Mouse (Mus musculus) G1E (cell line): ENCODE data around the gene Wdr44.

ENCODE experiments used
- CTCF ChIP-seq: IDR thresholded peaks from 2 replicates; pipeline ENCODE4 v1.5.1; 2012; ENCODE audit warnings: low read depth, low read length, inconsistent platforms, mixed read lengths
- POLR2AphosphoS5 ChIP-seq: IDR thresholded peaks from 2 replicates; pipeline ENCODE4 v1.6.1; 2012; ENCODE audit warnings: low read depth, low read length, inconsistent platforms; ENCODE audit not compliant: insufficient replicate concordance
- TAL1 ChIP-seq: conservative IDR thresholded peaks from 2 replicates; pipeline ENCODE4 v1.6.1; 2012; ENCODE audit warnings: low read depth, low read length, inconsistent platforms, mixed read lengths

DNA sequence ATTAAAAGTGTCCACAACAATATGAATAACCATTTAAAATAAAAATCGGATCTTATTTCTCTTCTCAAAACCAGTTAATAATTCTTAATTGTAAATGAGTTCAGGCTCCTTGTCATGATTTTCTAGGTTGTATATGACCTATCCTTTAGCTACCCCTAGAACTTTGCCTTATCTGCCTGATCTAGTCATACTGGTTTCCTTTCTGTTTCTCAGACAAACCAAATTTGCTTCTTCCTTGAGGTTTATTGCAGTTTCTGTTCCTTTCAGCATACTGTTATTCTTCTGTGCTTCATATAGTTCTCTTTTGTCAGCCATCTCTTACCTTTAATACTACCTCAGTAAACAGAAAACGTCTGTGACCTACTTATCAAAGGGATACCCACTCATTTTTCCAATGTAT is 19.7 kb upstream of the Wdr44 start:
- TF ChIP-seq TAL1 (no peak), CTCF (no peak), POLR2AphosphoS5 (no peak)
